Mouse (Mus musculus) C2C12 (cell line): ENCODE measurements around the gene Fam71e1. TPM values are rescaled to one million over a fixed set of nuclear protein-coding genes. Genes with fewer than 3 reads are reported as not detected.
A peak's percentile ranks its signal among the peaks of the same experiment; 100 is the strongest.

Experiments
- H3K27me3 ChIP-seq: one replicate; pipeline ENCODE4 v1.6.1; 2011; ENCODE audit not compliant: control insufficient read depth, insufficient read depth, insufficient read length
- H3K36me3 ChIP-seq: one replicate; pipeline ENCODE4 v1.6.1; 2011; ENCODE audit not compliant: control insufficient read depth, insufficient read depth
- H3K4me3 ChIP-seq: one replicate; pipeline ENCODE4 v1.5.1; 2011; ENCODE audit warnings: mild to moderate bottlenecking, control low read depth; ENCODE audit not compliant: poor library complexity, insufficient read depth, severe bottlenecking
- H3K79me2 ChIP-seq: one replicate; pipeline ENCODE4 v1.6.1; 2011; ENCODE audit not compliant: control insufficient read depth, insufficient read depth
- H3K79me3 ChIP-seq: one replicate; pipeline ENCODE4 v1.6.1; 2011; ENCODE audit warnings: low read depth, control low read depth
- H3ac ChIP-seq: one replicate; pipeline ENCODE3; 2011; ENCODE audit warnings: low read depth; ENCODE audit not compliant: control insufficient read depth, insufficient read length
- CEBPB ChIP-seq: IDR thresholded peaks from one replicate; pipeline ENCODE4 v1.6.1; 2011; ENCODE audit warnings: low read depth, mild to moderate bottlenecking, control low read depth, moderate library complexity
- CTCF ChIP-seq: IDR thresholded peaks from one replicate; pipeline ENCODE4 v1.5.1; 2011; ENCODE audit not compliant: control insufficient read depth, insufficient read depth, insufficient read length
- FOSL1 ChIP-seq: IDR thresholded peaks from one replicate; pipeline ENCODE4 v1.8.0; 2011; ENCODE audit warnings: mild to moderate bottlenecking, low read length; ENCODE audit not compliant: poor library complexity, insufficient read depth, severe bottlenecking
- MAX ChIP-seq: IDR thresholded peaks from one replicate; pipeline ENCODE4 v1.6.1; 2011; ENCODE audit warnings: mild to moderate bottlenecking, control low read depth
- MYOD1 ChIP-seq: IDR thresholded peaks from one replicate; pipeline ENCODE4 v1.6.1; 2011; ENCODE audit warnings: low read depth; ENCODE audit not compliant: control insufficient read depth, insufficient read length
- USF1 ChIP-seq: IDR thresholded peaks from one replicate; pipeline ENCODE4 v1.6.1; 2011; ENCODE audit warnings: low read depth, mild to moderate bottlenecking, control low read depth, moderate library complexity
- microRNA-seq: library from miRNA; unstranded; fragments of <30 nt; microRNA quantifications from one replicate; pipeline ENCODE4, GENCODE M21; 2019; ENCODE audit warnings: borderline microRNAs expressed
- polyA plus RNA-seq: library from polyadenylated mRNA; unstranded; fragments of >200 nt; fragmentation: generic; extraction: Trizol; gene quantifications from one replicate; pipeline ENCODE4 v1.2.1, GENCODE M21; 2012; ENCODE audit warnings: missing spikeins

Gene Fam71e1
- polyA plus RNA-seq, 1 experiment, result 0.95 TPM

DNA sequence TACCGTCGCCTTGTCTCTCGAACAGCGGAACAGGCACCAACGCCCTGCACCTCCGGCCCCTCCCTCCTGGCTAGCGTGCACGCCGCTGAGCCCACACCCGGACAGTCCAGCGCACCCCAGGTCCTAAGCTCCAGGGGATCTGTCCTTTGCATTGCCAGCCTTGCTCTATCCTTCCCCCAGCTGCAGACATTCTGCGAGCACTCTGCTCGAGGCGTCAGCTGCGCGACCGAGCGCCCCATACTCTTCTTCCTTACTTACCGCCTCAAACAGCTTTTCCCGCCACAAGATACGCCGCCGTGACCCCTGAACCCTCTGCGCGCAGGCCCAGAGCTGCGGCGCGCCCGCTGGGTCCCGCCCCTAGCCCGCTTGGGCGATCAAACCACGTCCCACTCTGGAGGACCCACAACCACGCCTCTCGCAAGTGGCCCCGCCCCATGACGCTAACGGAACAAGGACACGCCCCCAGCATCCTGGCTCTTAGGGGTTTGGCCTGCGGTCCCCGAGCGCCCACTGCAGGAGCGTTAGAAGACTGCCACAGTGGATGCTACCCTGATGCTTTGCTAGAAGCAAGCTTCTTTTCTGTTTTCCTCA is 52.2 kb downstream of the Fam71e1 start, which contains the start of gene Pold1:
Gene Pold1, minus strand, starts transcription at position 353 of the 591 bp plus-strand sequence.
- Histone ChIP-seq H3K79me3 (peaks cover 23% of the 10 kb centered on the region), H3ac (peak within 1 kb of the TSS; percentile 72), H3K36me3 (peaks cover 9% of the 10 kb centered on the region), H3K79me2 (peaks cover 24% of the 10 kb centered on the region), H3K27me3 (no peaks in the 10 kb centered on the region), H3K4me3 (peak within 1 kb of the TSS; percentile 60)
- TF ChIP-seq MAX (peak; percentile 46), CTCF (peak; percentile 56), CEBPB (no peak)

GRCm38 (mm10) chr7:44549621-44550408 is 53.4 kb downstream of the Fam71e1 start:
- H3K79me3 ChIP-seq, result peaks cover 23% of the 10 kb centered on the region
- TF ChIP-seq CTCF, result no peak
- H3K27me3 ChIP-seq, result no peaks in the 10 kb centered on the region
- H3ac ChIP-seq, result no peak overlapping the region
- peaks cover 9% of the 10 kb centered on the region for H3K36me3 ChIP-seq
- no peak overlapping the region for H3K4me3 ChIP-seq
- peaks cover 24% of the 10 kb centered on the region for H3K79me2 ChIP-seq

DNA sequence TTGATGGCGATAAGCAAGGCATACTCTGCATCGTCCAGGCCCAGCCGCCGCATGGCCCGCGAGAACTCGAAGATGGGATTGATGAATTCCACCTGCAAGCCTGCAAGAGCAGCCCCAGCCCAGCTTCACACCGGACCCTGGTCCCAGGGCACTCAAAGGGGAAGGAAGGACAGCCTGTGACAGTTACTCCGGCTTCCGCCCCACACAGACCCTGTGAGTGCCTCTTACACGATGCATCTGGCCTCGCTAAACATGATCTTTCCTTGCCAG is 54.0 kb downstream of the Fam71e1 start:
- peaks cover 21% of the 10 kb centered on the region for H3K79me3 ChIP-seq
- TF ChIP-seq FOSL1 (no peak), USF1 (no peak), CTCF (no peak), MYOD1 (no peak)
- no peak overlapping the region for H3K4me3 ChIP-seq
- peaks cover 9% of the 10 kb centered on the region for H3K36me3 ChIP-seq
- no peak overlapping the region for H3ac ChIP-seq
- peaks cover 24% of the 10 kb centered on the region for H3K79me2 ChIP-seq
- H3K27me3 ChIP-seq, result no peaks in the 10 kb centered on the region

Small RNA genes lying within 50 kb of the gene (microRNA-seq; reads per million reads assigned to microRNA genes)
- gene Mir7052 (0.24 reads per million), gene Mir7053 (not detected)

Other genes starting within 250 kb of the Fam71e1 start
- gene 1700028J19Rik, start 249.9 kb upstream of the Fam71e1 start, polyA plus RNA-seq, result 0.68 TPM
- gene 2410002F23Rik, start 249.9 kb upstream of the Fam71e1 start, polyA plus RNA-seq, result 68.9 TPM
- not detected for gene Acp4, start 239.2 kb upstream of the Fam71e1 start, polyA plus RNA-seq
- gene Gm15517, start 235.1 kb upstream of the Fam71e1 start, polyA plus RNA-seq, result not detected
- gene Clec11a, start 189.7 kb upstream of the Fam71e1 start, polyA plus RNA-seq, result 0.30 TPM
- gene Shank1, start 186.3 kb upstream of the Fam71e1 start, polyA plus RNA-seq, result under 0.01 TPM
- not detected for gene Syt3, start 112.5 kb upstream of the Fam71e1 start, polyA plus RNA-seq
- 0.11 TPM for gene 1700008O03Rik, start 110.8 kb upstream of the Fam71e1 start, polyA plus RNA-seq
- gene Lrrc4b, start 67.6 kb upstream of the Fam71e1 start, polyA plus RNA-seq, result not detected
- gene Aspdh, start 31.2 kb upstream of the Fam71e1 start, polyA plus RNA-seq, result not detected
- gene Josd2, start 28.6 kb upstream of the Fam71e1 start, polyA plus RNA-seq, result 77.5 TPM
- 93.5 TPM for gene Emc10, start 52 bp upstream of the Fam71e1 start, polyA plus RNA-seq
- gene Mybpc2, start 28.1 kb downstream of the Fam71e1 start, polyA plus RNA-seq, result not detected
- gene Spib, start 35.5 kb downstream of the Fam71e1 start, polyA plus RNA-seq, result 0.01 TPM
- gene Pold1, start 52.3 kb downstream of the Fam71e1 start, polyA plus RNA-seq, result 66.1 TPM
- gene Nr1h2, start 57.4 kb downstream of the Fam71e1 start, polyA plus RNA-seq, result 61.0 TPM
- gene Napsa, start 75.8 kb downstream of the Fam71e1 start, polyA plus RNA-seq, result not detected
- gene Kcnc3, start 94.1 kb downstream of the Fam71e1 start, polyA plus RNA-seq, result 0.26 TPM
- 0.01 TPM for gene Myh14, start 174.3 kb downstream of the Fam71e1 start, polyA plus RNA-seq
- not detected for gene Izumo2, start 212.2 kb downstream of the Fam71e1 start, polyA plus RNA-seq